Mouse (Mus musculus) midbrain, embryonic 10.5 days (tissue): ENCODE results near the gene Neil1. TPM values are rescaled to one million over a fixed set of nuclear protein-coding genes. Genes with fewer than 3 reads are reported as not detected.

Experiments used
- DNase-seq: peaks from one replicate; pipeline ENCODE4 v3.0.0-alpha.2; 2017; ENCODE audit warnings: low spot score
- H3K27ac ChIP-seq: fragments of 300-500 bp; sonication (generic); replicated peaks from 2 replicates; pipeline ENCODE4 v1.5.1; 2016; ENCODE audit warnings: mild to moderate bottlenecking
- H3K27me3 ChIP-seq: fragments of 300-500 bp; sonication (generic); 2 replicates; pipeline ENCODE4 v1.6.1; 2016; ENCODE audit warnings: low read depth, mild to moderate bottlenecking; ENCODE audit not compliant: poor library complexity, severe bottlenecking
- H3K36me3 ChIP-seq: fragments of 300-500 bp; sonication (generic); 2 replicates; pipeline ENCODE4 v1.6.1; 2016; ENCODE audit warnings: mild to moderate bottlenecking, moderate library complexity
- H3K4me1 ChIP-seq: fragments of 300-500 bp; sonication (generic); 2 replicates; pipeline ENCODE4 v1.6.1; 2016
- H3K4me3 ChIP-seq: fragments of 300-500 bp; sonication (generic); 2 replicates; pipeline ENCODE4 v1.5.1; 2016; ENCODE audit warnings: mild to moderate bottlenecking, moderate library complexity
- H3K9me3 ChIP-seq: fragments of 300-500 bp; sonication (generic); replicated peaks from 2 replicates; pipeline ENCODE4 v1.6.1; 2016; ENCODE audit warnings: mild to moderate bottlenecking
- WGBS: fragments of 180-500 bp; shearing (Covaris S2); methylation state at CpG from one replicate; pipeline ENCODE4 v1.1.7; 2016; 5-methylcytosine and 5-hydroxymethylcytosine counted together
- polyA plus RNA-seq: library from polyadenylated mRNA; unstranded; fragments of >200 nt; fragmentation: Nextera tagmentation; extraction: Ambion mirVana; gene quantifications from 2 replicates; pipeline ENCODE4 v1.2.1, GENCODE M21; 2016

Neil1 gene
- polyA plus RNA-seq, 1 experiment from 2014 or later: 5.4 TPM

DNA sequence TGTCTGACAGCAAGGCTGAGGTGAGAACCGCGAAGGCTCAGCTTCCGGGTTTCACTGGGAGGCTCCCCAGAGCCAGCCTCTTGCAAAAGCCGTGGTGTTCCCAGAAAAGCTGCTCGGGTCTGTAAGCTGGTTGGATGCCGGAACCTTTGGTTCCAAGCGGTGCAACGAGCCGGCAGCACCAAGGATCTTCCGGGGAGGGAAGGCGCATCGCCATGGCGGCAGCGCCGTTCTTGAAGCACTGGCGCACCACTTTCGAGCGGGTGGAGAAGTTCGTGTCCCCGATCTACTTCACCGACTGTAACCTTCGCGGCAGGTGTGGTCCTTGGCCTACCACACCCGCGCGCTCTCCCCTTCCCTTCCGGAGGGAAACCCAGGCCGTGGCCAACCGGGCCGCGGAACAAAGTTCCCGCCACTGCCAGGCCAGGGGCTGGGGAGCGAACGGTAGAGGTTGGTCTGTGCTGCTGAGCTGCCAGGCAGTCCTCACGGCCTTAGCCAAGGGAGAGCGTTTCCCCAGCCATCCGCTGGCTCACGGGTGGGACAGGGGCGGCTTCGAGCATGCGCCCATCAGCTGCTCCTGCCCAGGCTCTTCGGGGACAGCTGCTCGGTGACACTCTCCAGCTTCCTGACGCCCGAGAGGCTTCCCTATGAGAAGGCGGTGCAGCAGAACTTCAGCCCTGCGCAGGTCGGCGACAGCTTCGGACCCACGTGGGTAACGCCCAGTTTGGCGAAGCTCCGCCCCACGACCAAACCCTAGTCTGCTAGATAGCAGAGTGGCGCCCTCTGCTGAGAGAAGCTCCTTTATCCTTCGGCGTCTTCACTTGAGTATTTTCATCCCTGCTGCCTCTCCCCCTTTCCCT is 17.3 kb downstream of the Neil1 start, which contains the start of gene Man2c1:
Man2c1 (plus strand) TSS at position 114 of the 857 bp plus-strand sequence.
- under 1% methylated on average over 58 of the region's 58 CpGs for WGBS
- peak within 1 kb of the TSS; percentile 86 for H3K4me3 ChIP-seq
- H3K4me1 ChIP-seq: peaks cover 19% of the 10 kb centered on the region
- DNase-seq: peak; percentile 91
- H3K9me3 ChIP-seq: no peaks in the 10 kb centered on the region
- H3K27ac ChIP-seq: peak within 1 kb of the TSS; percentile 93
- H3K36me3 ChIP-seq: peaks cover 54% of the 10 kb centered on the region
- no peaks in the 10 kb centered on the region for H3K27me3 ChIP-seq

- H3K4me3 ChIP-seq: peak overlapping the region; percentile 86
- no peak for DNase-seq
These were observed 18.5 kb downstream of the Neil1 start for GRCm38 (mm10) chr9:57129641-57130040.

DNA sequence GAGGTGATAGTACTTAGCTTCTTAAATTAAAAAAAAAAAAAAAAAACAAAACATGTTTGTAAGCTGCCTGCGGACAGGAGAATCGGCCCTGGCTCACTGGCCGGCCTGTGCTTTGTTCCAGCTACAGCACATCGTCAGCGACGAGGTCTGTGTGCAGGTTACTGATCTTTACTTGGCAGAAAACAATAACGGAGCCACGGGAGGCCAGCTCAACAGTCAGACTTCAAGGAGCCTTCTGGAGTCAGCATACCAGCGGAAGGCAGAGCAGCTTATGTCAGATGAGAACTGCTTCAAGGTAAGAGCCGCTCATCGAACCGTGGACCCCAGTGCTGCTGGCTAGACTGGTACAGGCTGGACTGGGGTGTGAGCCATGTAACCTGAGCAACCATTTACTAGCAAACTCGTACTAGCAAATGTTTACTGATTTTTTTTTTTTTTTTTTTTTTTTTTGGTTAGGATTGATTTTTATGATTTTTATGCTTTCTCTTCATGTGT is 30.8 kb downstream of the Neil1 start:
- Histone ChIP-seq H3K27me3 (no peaks in the 10 kb centered on the region), H3K36me3 (peaks cover 99% of the 10 kb centered on the region), H3K4me3 (no peak overlapping the region), H3K27ac (no peak overlapping the region), H3K4me1 (no peaks in the 10 kb centered on the region), H3K9me3 (no peaks in the 10 kb centered on the region)
- 92% methylated on average over 13 of the region's 13 CpGs for WGBS
- DNase-seq: no peak

More at GRCm38 (mm10) chr9:57129641-57130040, 18.5 kb downstream of the Neil1 start:
- Histone ChIP-seq H3K4me1 (peaks cover 19% of the 10 kb centered on the region), H3K27ac (no peak overlapping the region), H3K27me3 (no peaks in the 10 kb centered on the region), H3K9me3 (no peaks in the 10 kb centered on the region), H3K36me3 (peaks cover 54% of the 10 kb centered on the region)

Other genes with a start within 250 kb of the Neil1 start
- 8.0 and 8.4 TPM in 2 replicates for gene Snx33, start 219.9 kb downstream of the Neil1 start, polyA plus RNA-seq
- gene Imp3, start 210.8 kb downstream of the Neil1 start, polyA plus RNA-seq: 58.4 and 65.2 TPM in 2 replicates
- 29.7 and 30.2 TPM in 2 replicates for gene Snupn, start 197.4 kb downstream of the Neil1 start, polyA plus RNA-seq
- gene Ptpn9, start 153.4 kb downstream of the Neil1 start, polyA plus RNA-seq: 18.2 and 19.6 TPM in 2 replicates
- 51.6 and 56.7 TPM in 2 replicates for gene Sin3a, start 76.3 kb downstream of the Neil1 start, polyA plus RNA-seq
- gene Man2c1, start 17.6 kb downstream of the Neil1 start, polyA plus RNA-seq: 61.1 and 69.7 TPM in 2 replicates
- gene Commd4, start 10.0 kb upstream of the Neil1 start, polyA plus RNA-seq: 117 and 122 TPM in 2 replicates
- gene Trcg1, start 88.3 kb upstream of the Neil1 start, polyA plus RNA-seq: not detected in 2 replicates
- gene 1700017B05Rik, start 114.3 kb upstream of the Neil1 start, polyA plus RNA-seq: 11.8 TPM in 2 replicates